Mouse (Mus musculus) heart, embryonic 11.5 days (tissue): ENCODE measurements around the gene Cngb1. TPM values are rescaled to one million over a fixed set of nuclear protein-coding genes. Genes with fewer than 3 reads are reported as not detected.

ENCODE experiments used
- ATAC-seq: fragments of 200-750 bp; cut with Nextera tagmentation; replicated peaks from 2 replicates; pipeline ENCODE4 v1.8.0; 2017; ENCODE audit warnings: moderate library complexity; ENCODE audit not compliant: insufficient number of reproducible peaks, low FRiP score, low TSS enrichment
- H3K27ac ChIP-seq: fragments of 300-500 bp; sonication (generic); 2 replicates; pipeline ENCODE4 v1.5.1; 2014; ENCODE audit warnings: mild to moderate bottlenecking, low read depth, low read length
- H3K27me3 ChIP-seq: fragments of 300-500 bp; sonication (generic); 2 replicates; pipeline ENCODE4 v1.6.1; 2014; ENCODE audit warnings: mild to moderate bottlenecking, low read length, mixed read lengths; ENCODE audit not compliant: control insufficient read depth, insufficient read depth
- H3K36me3 ChIP-seq: fragments of 300-500 bp; sonication (generic); 2 replicates; pipeline ENCODE4 v1.6.1; 2014; ENCODE audit warnings: mild to moderate bottlenecking, low read length, moderate library complexity, mixed read lengths; ENCODE audit not compliant: control insufficient read depth, insufficient read depth
- H3K4me1 ChIP-seq: fragments of 300-500 bp; sonication (generic); 2 replicates; pipeline ENCODE4 v1.6.1; 2014; ENCODE audit warnings: low read length; ENCODE audit not compliant: control insufficient read depth, insufficient read depth
- H3K4me2 ChIP-seq: fragments of 300-500 bp; sonication (generic); 2 replicates; pipeline ENCODE4 v1.6.1; 2014; ENCODE audit warnings: mild to moderate bottlenecking, moderate library complexity
- H3K4me3 ChIP-seq: fragments of 300-500 bp; sonication (generic); 2 replicates; pipeline ENCODE4 v1.5.1; 2014; ENCODE audit warnings: low read depth, low read length
- H3K9ac ChIP-seq: fragments of 300-500 bp; sonication (generic); 2 replicates; pipeline ENCODE4 v1.6.1; 2014; ENCODE audit warnings: mild to moderate bottlenecking, low read depth, low read length, moderate library complexity
- H3K9me3 ChIP-seq: fragments of 300-500 bp; sonication (generic); replicated peaks from 2 replicates; pipeline ENCODE4 v1.6.1; 2016; ENCODE audit warnings: low read length; ENCODE audit not compliant: control insufficient read depth
- WGBS: fragments of 180-500 bp; shearing (Covaris S2); extraction: QIAGEN DNeasy Blood & Tissue Kit; methylation state at CpG from one replicate; pipeline ENCODE4 v1.1.7; 2014; ENCODE audit not compliant: insufficient replicate concordance; 5-methylcytosine and 5-hydroxymethylcytosine counted together
- polyA plus RNA-seq: library from polyadenylated mRNA; unstranded; fragments of >200 nt; fragmentation: Nextera tagmentation; extraction: Ambion mirVana; gene quantifications from 2 replicates; pipeline ENCODE4 v1.2.1, GENCODE M21; 2014

Cngb1 gene
- polyA plus RNA-seq, 1 experiment from 2014 or later = not detected

GRCm38 (mm10) chr8:95281493-95281892 lies 24.9 kb downstream of the Cngb1 start:
- no peaks in the 10 kb centered on the region for H3K36me3 ChIP-seq
- no peak overlapping the region for H3K9ac ChIP-seq
- no peak overlapping the region for H3K4me3 ChIP-seq
- H3K27me3 ChIP-seq = no peaks in the 10 kb centered on the region
- no peak overlapping the region for H3K4me2 ChIP-seq
- H3K9me3 ChIP-seq = no peaks in the 10 kb centered on the region
- WGBS = 54% methylated on average over 5 of the region's 5 CpGs
- no peak overlapping the region for H3K27ac ChIP-seq
- H3K4me1 ChIP-seq = no peaks in the 10 kb centered on the region
- no peak for ATAC-seq

DNA sequence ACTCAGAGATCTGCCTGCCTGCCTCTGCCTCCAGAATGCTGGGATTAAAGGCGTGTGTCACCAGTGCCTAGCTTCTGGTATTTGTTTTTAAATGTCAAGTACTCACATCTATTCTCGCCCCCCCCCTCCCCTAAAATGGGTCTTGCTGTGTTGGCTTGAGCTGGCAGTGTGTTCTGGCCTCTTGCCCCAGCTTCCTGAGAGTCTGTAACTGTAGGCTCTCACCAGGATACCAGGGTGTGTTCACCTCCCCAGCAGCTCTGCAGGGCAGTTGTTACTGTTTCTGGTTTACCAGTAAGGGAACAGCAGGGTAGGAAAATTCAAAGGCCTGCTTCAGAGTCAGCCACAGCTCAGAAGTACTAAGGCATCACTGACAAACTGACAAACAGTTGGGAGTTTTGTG lies 33.5 kb downstream of the Cngb1 start:
- no peak overlapping the region for H3K4me3 ChIP-seq
- no peak for ATAC-seq
- H3K27me3 ChIP-seq = peaks cover 2% of the 10 kb centered on the region; the same call in 1 of the 2 replicates
- 35% methylated on average over 2 of the region's 2 CpGs for WGBS
- no peaks in the 10 kb centered on the region for H3K36me3 ChIP-seq
- no peak overlapping the region for H3K27ac ChIP-seq
- H3K9me3 ChIP-seq = no peaks in the 10 kb centered on the region
- H3K4me2 ChIP-seq = no peak overlapping the region
- no peaks in the 10 kb centered on the region for H3K4me1 ChIP-seq
- H3K9ac ChIP-seq = no peak overlapping the region

DNA sequence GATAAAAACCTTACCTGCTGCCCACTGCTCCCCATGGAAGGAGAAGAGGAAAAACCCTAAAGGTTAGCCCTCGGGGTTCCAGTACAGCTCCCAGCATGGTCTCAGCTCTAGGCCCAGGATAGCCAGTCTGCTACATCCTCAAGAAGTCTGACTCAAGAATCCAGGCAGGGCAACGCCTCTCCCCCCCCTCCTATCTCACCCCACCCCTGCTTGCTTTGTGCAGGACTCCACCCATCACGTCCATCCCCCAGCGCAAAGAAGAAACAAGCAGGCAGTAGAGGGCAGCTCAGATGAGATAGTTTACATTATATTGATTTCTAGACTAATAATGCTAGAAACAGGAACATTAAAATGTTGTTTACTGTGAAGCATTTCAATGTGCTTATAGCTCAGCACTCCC lies 34.5 kb downstream of the Cngb1 start:
- 35% methylated on average over 4 of the region's 4 CpGs for WGBS
- Histone ChIP-seq H3K4me3 (no peak overlapping the region), H3K27me3 (peaks cover 2% of the 10 kb centered on the region; the same call in 1 of the 2 replicates), H3K9ac (no peak overlapping the region), H3K4me1 (no peaks in the 10 kb centered on the region), H3K9me3 (no peaks in the 10 kb centered on the region), H3K36me3 (no peaks in the 10 kb centered on the region), H3K4me2 (no peak overlapping the region), H3K27ac (no peak overlapping the region)
- ATAC-seq = no peak

DNA sequence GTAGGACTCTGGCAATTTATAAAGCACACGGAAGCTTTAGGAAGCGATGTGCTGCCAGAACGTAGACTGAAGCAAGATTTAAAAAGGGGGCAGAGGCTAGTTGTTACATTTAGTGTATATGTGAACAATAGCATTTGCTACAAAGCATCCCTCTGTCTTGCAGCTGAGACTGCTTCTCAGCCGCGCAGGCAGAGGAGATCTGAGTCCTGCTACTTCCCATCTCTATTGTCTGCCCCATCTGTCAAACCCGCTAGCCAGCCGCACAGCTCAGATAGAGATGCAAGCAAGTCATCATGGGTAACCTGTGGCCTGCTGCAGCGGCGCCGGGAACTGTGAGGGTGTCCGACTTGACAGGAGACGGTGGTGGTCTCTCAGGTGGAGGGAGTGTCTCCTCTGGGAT lies 35.9 kb downstream of the Cngb1 start:
- Histone ChIP-seq H3K4me2 (no peak overlapping the region), H3K36me3 (no peaks in the 10 kb centered on the region), H3K9ac (no peak overlapping the region), H3K9me3 (no peaks in the 10 kb centered on the region), H3K27ac (no peak overlapping the region), H3K4me3 (no peak overlapping the region), H3K4me1 (no peaks in the 10 kb centered on the region), H3K27me3 (peaks cover 2% of the 10 kb centered on the region; the same call in 1 of the 2 replicates)
- 71% methylated on average over 12 of the region's 12 CpGs for WGBS
- ATAC-seq = no peak

DNA sequence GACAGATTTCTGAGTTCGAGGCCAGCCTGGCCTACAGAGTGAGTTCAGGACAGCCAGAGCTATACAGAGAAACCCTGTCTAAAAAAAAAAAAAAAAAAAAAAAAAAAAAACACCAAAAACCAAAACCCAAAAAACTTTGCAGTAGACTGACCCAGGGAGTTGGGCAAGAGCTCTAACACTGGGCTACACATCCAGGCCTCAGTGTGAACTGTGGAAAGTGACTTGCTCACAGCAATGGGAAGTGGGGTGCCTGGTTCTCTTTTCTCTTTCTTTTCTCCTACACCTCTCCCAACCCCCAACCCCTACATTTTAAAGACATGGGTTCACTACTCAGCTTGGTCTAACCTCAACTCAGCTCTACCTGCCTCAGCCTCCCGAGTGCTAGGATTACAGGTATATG lies 44.2 kb downstream of the Cngb1 start:
- no peak overlapping the region for H3K4me2 ChIP-seq
- no peak overlapping the region for H3K27ac ChIP-seq
- H3K36me3 ChIP-seq = no peaks in the 10 kb centered on the region
- no peak overlapping the region for H3K9ac ChIP-seq
- H3K4me3 ChIP-seq = no peak overlapping the region
- no peaks in the 10 kb centered on the region for H3K9me3 ChIP-seq
- no peaks in the 10 kb centered on the region for H3K4me1 ChIP-seq
- WGBS = 72% methylated on average over 2 of the region's 2 CpGs
- H3K27me3 ChIP-seq = no peaks in the 10 kb centered on the region; the same call in 1 of the 2 replicates
- no peak for ATAC-seq

DNA sequence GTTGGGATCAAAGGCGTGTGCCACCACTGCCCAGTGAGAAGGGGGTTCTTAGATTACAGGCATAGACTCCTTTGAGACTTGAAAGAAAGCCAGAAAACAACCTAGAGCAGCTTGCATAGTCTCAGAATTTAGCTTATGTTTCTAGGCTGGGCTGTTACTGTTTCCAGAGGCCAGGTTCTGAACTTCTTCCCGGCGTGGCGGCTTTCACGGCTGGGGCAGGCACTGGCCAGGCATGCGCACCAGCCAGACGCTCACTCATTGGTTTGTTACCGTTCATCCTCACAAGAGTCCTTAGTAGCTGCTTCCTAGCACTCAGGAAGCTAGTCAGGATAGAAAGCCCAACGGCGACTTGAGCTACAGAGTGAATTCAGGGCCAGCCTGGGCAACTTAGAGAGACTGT lies 50.8 kb downstream of the Cngb1 start:
- no peak overlapping the region for H3K4me3 ChIP-seq
- H3K27ac ChIP-seq = no peak overlapping the region
- H3K36me3 ChIP-seq = no peaks in the 10 kb centered on the region
- H3K9me3 ChIP-seq = no peaks in the 10 kb centered on the region
- H3K9ac ChIP-seq = no peak overlapping the region
- no peak for ATAC-seq
- 77% methylated on average over 10 of the region's 10 CpGs for WGBS
- no peaks in the 10 kb centered on the region; the same call in 1 of the 2 replicates for H3K4me1 ChIP-seq
- H3K4me2 ChIP-seq = no peak overlapping the region
- H3K27me3 ChIP-seq = no peaks in the 10 kb centered on the region

GRCm38 (mm10) chr8:95254564-95255434 lies 51.6 kb downstream of the Cngb1 start:
- H3K36me3 ChIP-seq = no peaks in the 10 kb centered on the region
- H3K9me3 ChIP-seq = no peaks in the 10 kb centered on the region
- H3K27me3 ChIP-seq = no peaks in the 10 kb centered on the region
- peak overlapping the region; percentile 34 for H3K4me3 ChIP-seq
- H3K4me1 ChIP-seq = no peaks in the 10 kb centered on the region; the same call in 1 of the 2 replicates
- peak overlapping the region; percentile 64 for H3K4me2 ChIP-seq
- peak overlapping the region; percentile 59; the same call in 1 of the 2 replicates for H3K9ac ChIP-seq
- ATAC-seq = peak; percentile 81
- no peak overlapping the region for H3K27ac ChIP-seq
- WGBS = 24% methylated on average over 16 of the region's 16 CpGs

- 57% methylated on average over 9 of the region's 9 CpGs for WGBS
- H3K36me3 ChIP-seq = no peaks in the 10 kb centered on the region
Measured at GRCm38 (mm10) chr8:95252056-95252455, 54.3 kb downstream of the Cngb1 start.

DNA sequence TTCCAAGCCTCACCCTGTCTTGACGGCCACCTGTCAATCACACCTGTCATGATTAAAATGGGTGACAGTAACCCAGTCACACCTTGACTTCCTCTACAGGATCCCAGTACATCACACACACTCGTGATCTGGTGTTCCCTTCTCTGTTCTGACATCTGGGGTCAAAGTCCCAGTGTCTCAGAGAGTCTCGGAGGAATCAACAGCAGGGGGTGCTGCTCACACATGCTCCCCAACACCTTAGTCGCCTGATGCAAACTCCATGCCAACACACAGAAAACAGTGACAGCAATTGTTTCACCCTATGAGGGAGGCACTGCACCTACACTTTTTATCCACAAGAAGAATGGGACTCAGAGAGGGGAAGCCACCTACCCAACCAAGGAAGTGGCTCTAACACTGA lies 56.5 kb downstream of the Cngb1 start:
- Histone ChIP-seq H3K27ac (no peak overlapping the region), H3K4me2 (no peak overlapping the region), H3K36me3 (no peaks in the 10 kb centered on the region), H3K4me1 (peaks cover 7% of the 10 kb centered on the region), H3K9ac (no peak overlapping the region), H3K9me3 (no peaks in the 10 kb centered on the region), H3K27me3 (no peaks in the 10 kb centered on the region), H3K4me3 (no peak overlapping the region)
- WGBS = 49% methylated on average over 4 of the region's 4 CpGs
- no peak for ATAC-seq

More at GRCm38 (mm10) chr8:95252056-95252455, 54.3 kb downstream of the Cngb1 start:
- Histone ChIP-seq H3K9me3 (no peaks in the 10 kb centered on the region), H3K27ac (no peak overlapping the region), H3K4me2 (no peak overlapping the region), H3K4me3 (no peak overlapping the region), H3K9ac (no peak overlapping the region), H3K27me3 (no peaks in the 10 kb centered on the region), H3K4me1 (no peaks in the 10 kb centered on the region; the same call in 1 of the 2 replicates)
- ATAC-seq = no peak
